Mouse (Mus musculus) adrenal gland (tissue): ENCODE results near the gene Gria3.

Experiments
- intact Hi-C: fragments of 180-260 bp; cut with DNase I; formaldehyde crosslinking; loops from one replicate; pipeline ENCODE4 v1.15.1; 2025
- microRNA-seq, 2 experiments: library from miRNA; unstranded; fragments of <30 nt; microRNA quantifications; one replicate each; pipeline ENCODE4; 2019

The Gria3 gene

GRCm38 (mm10) chrX:41562296-41563060 lies 161.8 kb downstream of the Gria3 start:
- intact Hi-C loops = no loop called here

GRCm38 (mm10) chrX:41564898-41565297 lies 164.2 kb downstream of the Gria3 start:
- intact Hi-C loops = no loop called here

GRCm38 (mm10) chrX:41573079-41573478 lies 172.4 kb downstream of the Gria3 start:
- intact Hi-C loops = no loop called here

- intact Hi-C loops = no loop called here
Measured at GRCm38 (mm10) chrX:41578797-41579196, 178.1 kb downstream of the Gria3 start.

GRCm38 (mm10) chrX:41587692-41588091 lies 187.0 kb downstream of the Gria3 start:
- intact Hi-C loops = no loop called here

- intact Hi-C loops = no loop called here
Measured at GRCm38 (mm10) chrX:41607181-41607580, 206.5 kb downstream of the Gria3 start.

GRCm38 (mm10) chrX:41614920-41615319 lies 214.3 kb downstream of the Gria3 start:
- intact Hi-C loops = loop anchor here (10.0 kb wide), 1 partner anchor 210 kb away; the partner anchor contains the start of gene Gria3

GRCm38 (mm10) chrX:41616928-41617327 lies 216.3 kb downstream of the Gria3 start:
- intact Hi-C loops = loop anchor here (10.0 kb wide), 1 partner anchor 212 kb away; the partner anchor contains the start of gene Gria3

- intact Hi-C loops = loop anchor here (10.0 kb wide), 1 partner anchor 214 kb away; the partner anchor contains the start of gene Gria3
Measured at GRCm38 (mm10) chrX:41618396-41618795, 217.7 kb downstream of the Gria3 start.

GRCm38 (mm10) chrX:41633576-41633975 lies 232.9 kb downstream of the Gria3 start:
- intact Hi-C loops = no loop called here

GRCm38 (mm10) chrX:41644954-41645353 lies 244.3 kb downstream of the Gria3 start:
- intact Hi-C loops = no loop called here

- intact Hi-C loops = no loop called here
Measured at GRCm38 (mm10) chrX:41657791-41658190, 257.1 kb downstream of the Gria3 start.

- intact Hi-C loops = no loop called here
Measured at GRCm38 (mm10) chrX:41688869-41689268, 288.2 kb downstream of the Gria3 start.

GRCm38 (mm10) chrX:41692076-41692475 lies 291.4 kb downstream of the Gria3 start:
- intact Hi-C loops = no loop called here

Small RNA genes within 50 kb of the gene (microRNA-seq; reads per million reads assigned to microRNA genes)
- gene Gm22413 = 0 reads per million in 2 experiments
